Mouse (Mus musculus): ENCODE results near the gene Sorbs1.
A peak's percentile ranks its signal among the peaks of the same experiment; 100 is the strongest.

- TF ChIP-seq CTCF (IDR thresholded peaks at IDR 0.05; ENCODE audit: extremely low read depth, insufficient read length, insufficient replicate concordance, low read depth, low read length) (peak; percentile 92), POLR2A (IDR thresholded peaks at IDR 0.05; ENCODE audit: low read depth, low read length) (no peak)
These were observed 170.6 kb downstream of the Sorbs1 start for GRCm38 (mm10) chr19:40343018-40343417.
